Mouse (Mus musculus) brain, adult 2 months (tissue): ENCODE measurements around the gene Trim29.

Source experiments
- DNase-seq: peaks from one replicate; pipeline ENCODE4 v3.0.0; 2011; ENCODE audit warnings: low read depth, low spot score

Gene Trim29

GRCm38 (mm10) chr9:43383871-43384270 is 73.2 kb downstream of the Trim29 start:
- no peak for DNase-seq

GRCm38 (mm10) chr9:43384400-43384799 is 73.8 kb downstream of the Trim29 start:
- no peak for DNase-seq
